Mouse (Mus musculus) intestine, postnatal 0 days (tissue): ENCODE data around the gene Unc119. TPM values are rescaled to one million over a fixed set of nuclear protein-coding genes. Genes with fewer than 3 reads are reported as not detected.

Experiments used
- ATAC-seq: fragments of 200-750 bp; cut with Nextera tagmentation; 2 replicates; pipeline ENCODE4 v1.8.0; 2017; ENCODE audit warnings: mild to moderate bottlenecking, moderate TSS enrichment, moderate library complexity
- H3K27ac ChIP-seq: fragments of 300-500 bp; sonication (generic); 2 replicates; pipeline ENCODE4 v1.5.1; 2014; ENCODE audit warnings: mild to moderate bottlenecking, low read depth, low read length, moderate library complexity
- H3K27me3 ChIP-seq: fragments of 300-500 bp; sonication (generic); replicated peaks from 2 replicates; pipeline ENCODE4 v1.6.1; 2014; ENCODE audit warnings: low read length, mixed read lengths; ENCODE audit not compliant: control insufficient read depth, insufficient read depth
- H3K36me3 ChIP-seq: fragments of 300-500 bp; sonication (generic); 2 replicates; pipeline ENCODE4 v1.6.1; 2014; ENCODE audit warnings: mild to moderate bottlenecking, moderate library complexity; ENCODE audit not compliant: control insufficient read depth, insufficient read depth
- H3K4me1 ChIP-seq: fragments of 300-500 bp; sonication (generic); replicated peaks from 2 replicates; pipeline ENCODE4 v1.6.1; 2014; ENCODE audit warnings: antibody characterized with exemption, low read length, mixed read lengths; ENCODE audit not compliant: control insufficient read depth, insufficient read depth
- H3K4me2 ChIP-seq: fragments of 300-500 bp; sonication (generic); replicated peaks from 2 replicates; pipeline ENCODE4 v1.6.1; 2014; ENCODE audit warnings: low read depth, mild to moderate bottlenecking, moderate library complexity
- H3K4me3 ChIP-seq: fragments of 300-500 bp; sonication (generic); 2 replicates; pipeline ENCODE4 v1.5.1; 2014; ENCODE audit warnings: low read depth, low read length
- H3K9ac ChIP-seq: fragments of 300-500 bp; sonication (generic); 2 replicates; pipeline ENCODE4 v1.6.1; 2014; ENCODE audit warnings: mild to moderate bottlenecking, low read depth, low read length
- H3K9me3 ChIP-seq: fragments of 300-500 bp; sonication (generic); 2 replicates; pipeline ENCODE4 v1.6.1; 2016; ENCODE audit warnings: mixed run types; ENCODE audit not compliant: control insufficient read depth
- CTCF ChIP-seq: sonication (generic); IDR thresholded peaks from 2 replicates; pipeline ENCODE4 v1.5.1; 2016; ENCODE audit warnings: low read depth, mild to moderate bottlenecking, control low read depth, antibody characterized with exemption, moderate library complexity
- WGBS: fragments of 180-500 bp; shearing (Covaris S2); extraction: QIAGEN DNeasy Blood & Tissue Kit; methylation state at CpG from one replicate; pipeline ENCODE4 v1.1.7; 2014; 5-methylcytosine and 5-hydroxymethylcytosine counted together
- polyA plus RNA-seq: library from polyadenylated mRNA; unstranded; fragments of >200 nt; fragmentation: Nextera tagmentation; extraction: Ambion mirVana; gene quantifications from 2 replicates; pipeline ENCODE4 v1.2.1, GENCODE M21; 2015

The Unc119 gene
- polyA plus RNA-seq, 1 experiment from 2014 or later = 28.4 TPM

DNA sequence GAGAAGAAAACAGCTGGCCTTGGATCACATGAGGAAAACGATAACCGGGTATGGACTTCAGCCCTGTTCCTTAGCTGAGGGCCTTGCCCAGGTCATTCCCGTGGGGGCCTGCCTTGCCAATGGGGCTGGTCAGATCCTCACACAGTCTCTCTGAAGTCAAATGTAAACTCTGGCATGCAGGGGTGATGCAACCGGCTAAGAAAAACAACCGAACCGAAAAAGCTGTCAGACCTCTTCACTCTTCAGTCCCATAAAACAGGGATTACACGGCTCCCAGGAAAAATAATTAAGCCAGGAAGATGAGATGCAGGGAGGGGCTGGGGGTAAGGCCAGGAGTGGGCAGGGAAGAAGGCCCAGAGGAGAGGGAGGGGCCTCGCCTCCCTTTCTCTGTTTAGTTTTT lies 20.8 kb downstream of the Unc119 start:
- H3K4me2 ChIP-seq = 0 out of 2 replicates have a peak overlapping the region, but pooled peaks have one; percentile 30
- 22% methylated on average over 8 of the region's 8 CpGs for WGBS
- peak overlapping the region; percentile 86 for H3K27ac ChIP-seq
- H3K27me3 ChIP-seq = no peaks in the 10 kb centered on the region
- no peaks in the 10 kb centered on the region for H3K9me3 ChIP-seq
- no peaks in the 10 kb centered on the region for H3K36me3 ChIP-seq
- H3K4me3 ChIP-seq = no peak overlapping the region
- H3K9ac ChIP-seq = no peak overlapping the region
- peak; percentile 80 for ATAC-seq
- H3K4me1 ChIP-seq = peaks cover 14% of the 10 kb centered on the region
- no peak for TF ChIP-seq CTCF

DNA sequence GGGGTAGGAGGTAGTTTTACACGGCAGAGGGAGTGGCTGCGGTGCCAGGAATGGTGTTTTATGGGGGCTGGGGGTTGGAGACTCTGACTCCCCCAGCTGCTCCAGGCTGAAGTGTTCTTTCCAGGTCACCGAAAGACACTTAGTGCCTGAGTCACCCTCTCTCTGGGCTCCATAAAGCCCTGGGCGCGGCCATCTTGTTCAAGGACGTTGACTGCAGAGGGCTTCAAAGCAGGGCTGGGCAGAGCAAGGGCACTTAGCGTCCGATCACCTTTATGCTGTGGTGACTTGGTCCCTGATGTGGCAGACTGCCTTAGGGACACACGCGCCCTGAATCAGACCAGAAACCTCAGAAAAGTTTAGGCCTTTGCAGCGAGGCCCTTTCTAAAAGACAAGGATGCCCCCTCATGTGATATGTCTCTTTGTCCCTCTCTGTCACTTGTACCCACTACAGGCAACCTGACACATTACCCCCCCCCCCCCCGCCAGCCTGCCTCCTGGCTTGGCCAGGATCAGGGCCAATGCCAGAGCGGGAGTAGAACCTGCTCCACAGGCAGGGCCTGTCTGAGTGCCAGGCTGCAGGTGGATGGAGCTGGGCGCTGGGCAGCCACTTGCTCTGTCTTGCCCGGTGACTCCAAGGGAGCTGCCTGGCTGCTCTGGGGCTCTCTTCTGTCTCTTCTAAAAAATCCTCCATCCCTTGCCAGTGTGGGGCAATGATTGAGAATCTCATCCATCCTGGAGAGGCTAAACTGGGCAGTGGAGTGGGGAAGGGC lies 24.4 kb downstream of the Unc119 start:
- H3K9ac ChIP-seq = no peak overlapping the region
- H3K27me3 ChIP-seq = no peaks in the 10 kb centered on the region
- H3K4me1 ChIP-seq = peaks cover 14% of the 10 kb centered on the region
- no peak for ATAC-seq
- H3K4me3 ChIP-seq = no peak overlapping the region
- H3K4me2 ChIP-seq = no peak overlapping the region
- H3K9me3 ChIP-seq = no peaks in the 10 kb centered on the region
- H3K36me3 ChIP-seq = no peaks in the 10 kb centered on the region
- TF ChIP-seq CTCF = no peak
- 64% methylated on average over 15 of the region's 15 CpGs for WGBS
- no peak overlapping the region for H3K27ac ChIP-seq

DNA sequence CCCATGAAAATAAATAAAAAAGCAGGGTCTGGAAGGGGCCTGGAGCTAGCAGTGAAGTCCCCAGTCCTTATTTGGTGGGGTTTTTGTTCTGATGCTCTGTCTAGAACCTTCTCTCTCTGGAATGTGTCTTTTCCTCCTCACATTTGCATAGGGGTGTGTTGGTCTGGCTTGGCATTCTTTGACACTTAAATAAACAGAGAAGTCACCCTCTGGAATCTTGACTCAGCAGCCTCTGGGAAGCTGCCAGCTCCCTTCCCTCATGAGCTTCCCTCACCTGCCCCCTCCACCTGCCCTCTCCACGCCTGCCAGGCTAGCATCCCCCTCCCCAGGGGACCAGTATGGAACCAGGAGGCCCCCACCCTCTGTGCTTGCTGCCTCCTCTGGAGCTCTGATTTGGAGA lies 27.1 kb downstream of the Unc119 start:
- 38% methylated on average over 1 of the region's 1 CpGs for WGBS
- no peak for ATAC-seq

DNA sequence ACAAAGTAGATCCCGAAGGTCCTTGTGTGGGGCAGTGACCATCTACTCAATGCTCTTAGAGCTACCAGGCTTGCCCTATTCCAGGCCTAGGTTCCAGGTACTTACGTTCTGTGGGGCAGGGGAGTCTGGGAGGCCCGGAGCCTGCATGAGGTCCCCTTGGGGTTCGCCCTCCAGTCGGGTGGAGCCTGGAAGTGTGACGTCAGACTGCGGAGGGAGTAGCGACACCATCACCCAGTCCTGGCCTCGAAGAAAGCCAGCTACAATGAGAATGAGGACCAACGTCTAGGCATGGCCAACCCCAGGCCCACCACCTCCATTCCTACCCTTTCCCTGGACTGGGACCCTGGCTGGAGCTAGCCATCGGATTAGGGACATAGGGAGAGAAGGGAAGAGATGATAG lies 28.4 kb downstream of the Unc119 start:
- Histone ChIP-seq H3K36me3 (no peaks in the 10 kb centered on the region), H3K4me1 (0 out of 2 replicates have a peak, but pooled peaks cover 3% of the 10 kb centered on the region), H3K4me3 (no peak overlapping the region), H3K4me2 (no peak overlapping the region), H3K9me3 (no peaks in the 10 kb centered on the region), H3K27me3 (no peaks in the 10 kb centered on the region), H3K9ac (no peak overlapping the region), H3K27ac (no peak overlapping the region)
- no peak for TF ChIP-seq CTCF
- 95% methylated on average over 11 of the region's 11 CpGs for WGBS
- no peak for ATAC-seq

More for the DNA sequence above, 27.1 kb downstream of the Unc119 start:
- no peak overlapping the region for H3K27ac ChIP-seq
- H3K4me2 ChIP-seq = no peak overlapping the region
- no peaks in the 10 kb centered on the region for H3K27me3 ChIP-seq
- no peak for TF ChIP-seq CTCF
- H3K9ac ChIP-seq = no peak overlapping the region
- H3K4me3 ChIP-seq = no peak overlapping the region
- H3K4me1 ChIP-seq = 0 out of 2 replicates have a peak, but pooled peaks cover 3% of the 10 kb centered on the region
- no peaks in the 10 kb centered on the region for H3K36me3 ChIP-seq
- no peaks in the 10 kb centered on the region for H3K9me3 ChIP-seq

DNA sequence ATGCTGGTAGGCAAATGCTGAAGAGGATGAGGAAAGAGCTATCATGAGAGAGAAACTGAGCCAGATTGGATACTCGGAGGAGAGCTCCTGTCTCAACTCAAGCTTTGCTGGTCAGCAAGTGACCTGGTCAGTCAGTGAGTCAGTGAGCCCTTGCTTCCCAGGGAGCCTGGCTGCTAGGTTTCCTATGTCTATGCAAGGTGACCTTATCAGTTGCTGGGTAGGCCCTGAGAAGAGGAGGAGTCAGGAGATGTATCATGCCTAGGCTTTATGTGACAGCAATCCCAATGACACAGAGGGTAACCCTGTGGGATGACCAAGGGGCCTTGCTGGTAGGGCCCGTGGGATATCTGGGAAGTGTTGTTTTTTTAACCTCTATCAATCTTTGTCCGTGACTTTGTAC lies 28.9 kb downstream of the Unc119 start:
- 67% methylated on average over 3 of the region's 3 CpGs for WGBS
- no peaks in the 10 kb centered on the region for H3K36me3 ChIP-seq
- no peak overlapping the region for H3K9ac ChIP-seq
- no peaks in the 10 kb centered on the region for H3K27me3 ChIP-seq
- 0 out of 2 replicates have a peak, but pooled peaks cover 3% of the 10 kb centered on the region for H3K4me1 ChIP-seq
- no peaks in the 10 kb centered on the region for H3K9me3 ChIP-seq
- TF ChIP-seq CTCF = no peak
- ATAC-seq = peak; percentile 34; the same call in 1 of the 2 replicates
- no peak overlapping the region for H3K4me2 ChIP-seq
- H3K27ac ChIP-seq = no peak overlapping the region
- no peak overlapping the region for H3K4me3 ChIP-seq

DNA sequence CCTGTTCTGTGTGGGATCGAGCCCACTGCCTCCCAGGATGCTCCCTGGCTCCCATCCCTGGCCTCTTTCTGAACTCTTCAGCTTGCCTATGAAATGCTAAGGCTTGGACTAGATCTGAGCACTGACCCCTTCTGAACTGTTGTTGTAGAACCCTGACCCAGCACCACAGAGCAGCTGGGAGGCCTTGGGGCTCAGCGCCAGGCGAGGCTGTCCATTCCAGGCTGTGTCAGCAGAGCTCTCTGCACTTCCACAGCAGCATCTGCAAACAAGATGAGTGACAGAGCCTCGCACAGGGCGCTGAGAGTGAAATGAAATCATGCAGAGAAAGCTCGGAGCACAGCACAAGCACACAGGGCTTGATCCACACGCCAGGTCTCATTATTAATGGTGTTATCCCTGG lies 29.3 kb downstream of the Unc119 start:
- no peaks in the 10 kb centered on the region for H3K27me3 ChIP-seq
- TF ChIP-seq CTCF = no peak
- WGBS = 35% methylated on average over 7 of the region's 7 CpGs
- no peak overlapping the region for H3K4me2 ChIP-seq
- H3K4me1 ChIP-seq = no peaks in the 10 kb centered on the region
- no peak for ATAC-seq
- no peaks in the 10 kb centered on the region for H3K36me3 ChIP-seq
- H3K9me3 ChIP-seq = no peaks in the 10 kb centered on the region
- H3K4me3 ChIP-seq = no peak overlapping the region
- no peak overlapping the region for H3K27ac ChIP-seq
- H3K9ac ChIP-seq = no peak overlapping the region
